Mouse (Mus musculus) olfactory bulb, adult 2 months (tissue): Measurements from ENCODE around the gene Arhgap10. TPM values are rescaled to one million over a fixed set of nuclear protein-coding genes. Genes with fewer than 3 reads are reported as not detected.
A peak's percentile ranks its signal among the peaks of the same experiment; 100 is the strongest.

Experiments
- H3K27ac ChIP-seq: fragments of 200-500 bp; 2 replicates; pipeline ENCODE4 v1.5.1; 2012; ENCODE audit warnings: low read depth, low read length; ENCODE audit not compliant: insufficient read depth
- H3K4me1 ChIP-seq: fragments of 200-500 bp; 2 replicates; pipeline ENCODE4 v1.6.1; 2012; ENCODE audit warnings: low read length; ENCODE audit not compliant: control insufficient read depth, insufficient read depth
- H3K4me3 ChIP-seq: fragments of 200-500 bp; 2 replicates; pipeline ENCODE4 v1.5.1; 2012; ENCODE audit warnings: mild to moderate bottlenecking, low read depth, low read length, moderate library complexity; ENCODE audit not compliant: insufficient read depth
- CTCF ChIP-seq: fragments of 200-500 bp; IDR thresholded peaks from 2 replicates; pipeline ENCODE4 v1.5.1; 2012; ENCODE audit warnings: low read depth, mild to moderate bottlenecking, low read length, moderate library complexity; ENCODE audit not compliant: insufficient read depth
- POLR2A ChIP-seq: fragments of 200-500 bp; IDR thresholded peaks from 2 replicates; pipeline ENCODE4 v1.6.1; 2012; ENCODE audit warnings: mild to moderate bottlenecking, low read depth, low read length, moderate library complexity; ENCODE audit not compliant: insufficient read depth
- WGBS: fragments of 180-500 bp; shearing (Covaris S2); methylation state at CpG from one replicate; pipeline ENCODE4 v1.1.7; 2018; 5-methylcytosine and 5-hydroxymethylcytosine counted together
- polyA plus RNA-seq: library from polyadenylated mRNA; stranded (reverse); fragments of >200 nt; gene quantifications from 2 replicates; pipeline ENCODE4 v1.2.4, GENCODE M21; 2012; ENCODE audit warnings: low replicate concordance; ENCODE audit not compliant: missing spikeins, insufficient read depth, insufficient read length

The Arhgap10 gene
- polyA plus RNA-seq, 1 experiment, result not detected

GRCm38 (mm10) chr8:77236701-77237100, 281.1 kb downstream of the Arhgap10 start:
- Histone ChIP-seq H3K4me1 (peaks cover 4% of the 10 kb centered on the region), H3K27ac (no peak overlapping the region; the same call in 1 of the 2 replicates), H3K4me3 (no peak overlapping the region)
- TF ChIP-seq POLR2A, result no peak
- TF ChIP-seq CTCF, result no peak
- 54% methylated on average over 1 of the region's 1 CpGs for WGBS

- Histone ChIP-seq H3K4me3 (no peak overlapping the region), H3K27ac (no peak overlapping the region), H3K4me1 (peaks cover 11% of the 10 kb centered on the region)
- TF ChIP-seq POLR2A (no peak), CTCF (no peak)
- WGBS, result 92% methylated on average over 3 of the region's 3 CpGs
Measured at GRCm38 (mm10) chr8:77232411-77232810, 285.3 kb downstream of the Arhgap10 start.

DNA sequence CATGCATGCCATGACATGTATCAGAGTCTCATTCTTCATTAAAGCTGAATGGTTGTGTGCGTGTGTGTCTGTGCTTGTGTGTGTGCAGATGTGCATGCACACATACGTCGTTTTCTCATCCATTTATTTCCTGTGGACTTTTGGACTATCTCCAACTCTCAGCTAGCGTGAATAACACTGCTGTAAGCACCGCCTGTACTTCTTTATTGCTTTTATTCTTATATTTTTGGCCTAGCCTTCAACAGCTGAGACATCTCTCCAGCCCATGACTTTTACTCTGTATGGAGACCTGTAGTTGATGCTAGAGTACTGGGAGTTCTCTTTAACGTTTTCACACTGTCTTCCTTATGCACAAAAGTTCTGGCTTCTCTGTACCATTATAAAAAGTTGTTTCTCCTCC, 285.9 kb downstream of the Arhgap10 start:
- no peak overlapping the region for H3K27ac ChIP-seq
- H3K4me1 ChIP-seq, result peaks cover 11% of the 10 kb centered on the region
- H3K4me3 ChIP-seq, result no peak overlapping the region
- TF ChIP-seq CTCF (no peak), POLR2A (no peak)
- WGBS, result 39% methylated on average over 6 of the region's 6 CpGs

GRCm38 (mm10) chr8:77231211-77231610, 286.5 kb downstream of the Arhgap10 start:
- Histone ChIP-seq H3K4me3 (no peak overlapping the region), H3K27ac (no peak overlapping the region), H3K4me1 (peaks cover 11% of the 10 kb centered on the region)
- WGBS, result 78% methylated on average over 1 of the region's 1 CpGs
- no peak for TF ChIP-seq POLR2A
- TF ChIP-seq CTCF, result no peak

DNA sequence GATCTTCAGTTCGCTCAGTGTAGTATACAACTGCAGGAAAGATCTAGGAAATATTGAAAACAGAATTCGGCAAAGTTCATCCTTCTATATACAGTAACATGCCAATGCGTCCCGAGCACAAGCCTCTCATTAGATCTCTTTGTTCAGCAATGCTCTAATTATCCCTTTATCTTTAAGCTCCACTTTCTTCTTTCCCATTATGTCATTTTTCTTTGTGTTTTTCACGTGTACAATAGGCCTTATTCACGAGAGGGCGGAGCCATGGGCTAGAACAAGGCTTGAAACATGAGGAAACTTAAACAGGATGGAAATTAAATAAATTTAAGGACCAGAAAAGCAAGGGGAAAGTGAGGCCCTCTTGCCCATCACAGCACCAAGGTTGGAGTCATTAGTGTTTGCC, 289.1 kb downstream of the Arhgap10 start:
- 35% methylated on average over 7 of the region's 7 CpGs for WGBS
- TF ChIP-seq POLR2A (no peak), CTCF (no peak)

DNA sequence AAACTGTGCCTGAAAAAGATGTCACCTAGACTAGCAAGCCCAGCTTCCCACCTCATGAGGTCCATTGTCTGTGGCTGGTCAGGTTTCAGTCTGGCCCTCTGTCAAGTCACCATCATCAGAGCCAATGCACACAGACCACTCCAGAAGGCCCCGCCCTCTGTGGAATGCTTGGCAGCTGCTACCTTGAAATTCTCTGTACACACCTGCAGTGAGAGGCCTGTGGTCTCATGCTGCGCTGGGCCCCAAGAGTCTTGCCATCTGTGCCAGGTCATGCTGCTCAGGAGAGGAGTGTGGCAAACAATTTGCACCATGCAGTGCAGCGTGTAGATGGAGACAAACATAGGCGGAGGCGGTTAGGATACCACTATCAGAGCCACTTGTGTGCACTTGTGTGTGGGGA, 290.0 kb downstream of the Arhgap10 start:
- Histone ChIP-seq H3K4me3 (no peak overlapping the region), H3K27ac (0 out of 2 replicates have a peak overlapping the region, but pooled peaks have one; percentile 20), H3K4me1 (peaks cover 11% of the 10 kb centered on the region)
- TF ChIP-seq POLR2A, result no peak
- TF ChIP-seq CTCF, result no peak
- 90% methylated on average over 5 of the region's 5 CpGs for WGBS

More for the DNA sequence above, 289.1 kb downstream of the Arhgap10 start:
- Histone ChIP-seq H3K27ac (peak overlapping the region; percentile 49), H3K4me1 (peaks cover 11% of the 10 kb centered on the region), H3K4me3 (no peak overlapping the region)

DNA sequence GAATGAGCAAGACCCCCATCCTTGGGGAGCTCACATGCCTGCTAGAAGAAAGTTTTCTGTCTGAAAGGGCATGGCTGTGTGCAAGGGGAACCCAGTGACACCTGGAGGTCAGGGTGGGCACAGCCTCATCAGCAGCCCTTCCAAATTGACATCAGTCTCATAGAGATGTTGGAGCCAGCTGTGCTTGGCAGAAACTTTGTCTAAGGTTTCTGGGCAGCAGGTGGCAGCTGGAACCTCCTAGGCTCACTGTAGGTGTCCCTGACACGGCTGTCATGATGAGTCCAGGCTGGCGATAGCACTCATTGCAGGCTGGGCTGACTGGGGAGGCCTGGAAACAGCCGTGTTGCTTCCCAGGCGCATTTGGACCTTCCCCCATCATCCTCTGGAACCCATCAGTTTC, 294.6 kb downstream of the Arhgap10 start:
- no peak for TF ChIP-seq POLR2A
- no peak for TF ChIP-seq CTCF
- 79% methylated on average over 4 of the region's 4 CpGs for WGBS
- peaks cover 9% of the 10 kb centered on the region for H3K4me1 ChIP-seq
- no peak overlapping the region for H3K4me3 ChIP-seq
- H3K27ac ChIP-seq, result peak overlapping the region; percentile 53; the same call in 1 of the 2 replicates

GRCm38 (mm10) chr8:77215191-77215590, 302.6 kb downstream of the Arhgap10 start:
- 51% methylated on average over 6 of the region's 6 CpGs for WGBS
- no peak overlapping the region for H3K27ac ChIP-seq
- no peak for TF ChIP-seq CTCF
- no peak for TF ChIP-seq POLR2A
- no peak overlapping the region for H3K4me3 ChIP-seq
- H3K4me1 ChIP-seq, result peaks cover 11% of the 10 kb centered on the region; the same call in 1 of the 2 replicates

- H3K4me1 ChIP-seq, result peaks cover 12% of the 10 kb centered on the region; the same call in 1 of the 2 replicates
- H3K4me3 ChIP-seq, result no peak overlapping the region
- no peak overlapping the region for H3K27ac ChIP-seq
- 52% methylated on average over 8 of the region's 8 CpGs for WGBS
- TF ChIP-seq CTCF (no peak), POLR2A (no peak)
Measured at GRCm38 (mm10) chr8:77214665-77215064, 303.1 kb downstream of the Arhgap10 start.
